Mouse (Mus musculus): Measurements from ENCODE around the gene Gm20481. TPM values are rescaled to one million over a fixed set of nuclear protein-coding genes. Genes with fewer than 3 reads are reported as not detected.

Gene Gm20481
- polyA plus RNA-seq, 1 experiment from 2014 or later = not detected

GRCm38 (mm10) chr17:35021163-35021808, 51.6 kb downstream of the Gm20481 start:
- no peaks in the 10 kb centered on the region for H3K27me3 ChIP-seq (ENCODE audit: control insufficient read depth, insufficient read depth, low read length)
- peak; percentile 89 for DNase-seq (ENCODE audit: low spot score)
- H3K9me3 ChIP-seq (ENCODE audit: control insufficient read depth, low read length) = no peaks in the 10 kb centered on the region
- 12% methylated on average over 17 of the region's 17 CpGs for WGBS
- H3K4me1 ChIP-seq (replicated peaks; ENCODE audit: control insufficient read depth, insufficient read depth) = no peaks in the 10 kb centered on the region
- no peaks in the 10 kb centered on the region for H3K36me3 ChIP-seq (ENCODE audit: control insufficient read depth, insufficient read depth, low read length)
- H3K27ac ChIP-seq (replicated peaks) = no peak overlapping the region
- peak; percentile 21 for ATAC-seq (ENCODE audit: low FRiP score, low TSS enrichment)
- H3K9ac ChIP-seq (ENCODE audit: low read length) = no peak overlapping the region
- no peak for TF ChIP-seq EP300 (optimal IDR thresholded peaks at IDR 0.05)
- peak; percentile 99 for TF ChIP-seq CTCF (IDR thresholded peaks at IDR 0.05; ENCODE audit: low read depth)
- 0 out of 2 replicates have a peak overlapping the region, but pooled peaks have one; percentile 6 for H3K4me2 ChIP-seq (replicated peaks; ENCODE audit: low read depth)
- no peak overlapping the region for H3K4me3 ChIP-seq (ENCODE audit: low read depth, low read length)

Other genes starting within 250 kb of the Gm20481 start
- gene C4b, start 226.0 kb upstream of the Gm20481 start, polyA plus RNA-seq (2015; fragmentation: Nextera tagmentation; extraction: Ambion mirVana) = 0.73 and 1.3 TPM in 2 replicates
- 0.06 TPM in 1 of 2 replicates, not detected in the other for gene Cyp21a1, start 165.4 kb upstream of the Gm20481 start, polyA plus RNA-seq (2015; fragmentation: Nextera tagmentation; extraction: Ambion mirVana)
- gene Stk19, start 133.0 kb upstream of the Gm20481 start, polyA plus RNA-seq (2015; fragmentation: Nextera tagmentation; extraction: Ambion mirVana) = 20.8 and 23.1 TPM in 2 replicates
- 29.6 and 32.2 TPM in 2 replicates for gene Dxo, start 132.9 kb upstream of the Gm20481 start, polyA plus RNA-seq (2015; fragmentation: Nextera tagmentation; extraction: Ambion mirVana)
- gene Skiv2l, start 119.7 kb upstream of the Gm20481 start, polyA plus RNA-seq (2015; fragmentation: Nextera tagmentation; extraction: Ambion mirVana) = 22.5 and 23.6 TPM in 2 replicates
- 50.0 and 53.8 TPM in 2 replicates for gene Nelfe, start 119.5 kb upstream of the Gm20481 start, polyA plus RNA-seq (2015; fragmentation: Nextera tagmentation; extraction: Ambion mirVana)
- gene Cfb, start 107.4 kb upstream of the Gm20481 start, polyA plus RNA-seq (2015; fragmentation: Nextera tagmentation; extraction: Ambion mirVana) = 20.7 and 23.9 TPM in 2 replicates
- 0.59 and 0.62 TPM in 2 replicates for gene Zbtb12, start 90.4 kb upstream of the Gm20481 start, polyA plus RNA-seq (2015; fragmentation: Nextera tagmentation; extraction: Ambion mirVana)
- gene Gm20547, start 87.9 kb upstream of the Gm20481 start, polyA plus RNA-seq (2015; fragmentation: Nextera tagmentation; extraction: Ambion mirVana) = not detected in 2 replicates
- 4.8 and 5.5 TPM in 2 replicates for gene C2, start 71.6 kb upstream of the Gm20481 start, polyA plus RNA-seq (2015; fragmentation: Nextera tagmentation; extraction: Ambion mirVana)
- 23.8 and 26.2 TPM in 2 replicates for gene Ehmt2, start 71.4 kb upstream of the Gm20481 start, polyA plus RNA-seq (2015; fragmentation: Nextera tagmentation; extraction: Ambion mirVana)
- 31.2 and 33.1 TPM in 2 replicates for gene Slc44a4, start 55.4 kb upstream of the Gm20481 start, polyA plus RNA-seq (2015; fragmentation: Nextera tagmentation; extraction: Ambion mirVana)
- gene Neu1, start 38.7 kb upstream of the Gm20481 start, polyA plus RNA-seq (2015; fragmentation: Nextera tagmentation; extraction: Ambion mirVana) = 18.3 and 18.9 TPM in 2 replicates
- gene Hspa1b, start 10.7 kb upstream of the Gm20481 start, polyA plus RNA-seq (2015; fragmentation: Nextera tagmentation; extraction: Ambion mirVana) = 3.0 TPM in 2 replicates
- 24.1 and 25.9 TPM in 2 replicates for gene Hspa1a, start 2.2 kb downstream of the Gm20481 start, polyA plus RNA-seq (2015; fragmentation: Nextera tagmentation; extraction: Ambion mirVana)
- gene Hspa1l, start 2.8 kb downstream of the Gm20481 start, polyA plus RNA-seq (2015; fragmentation: Nextera tagmentation; extraction: Ambion mirVana) = 0.25 and 0.48 TPM in 2 replicates
- 69.2 and 75.1 TPM in 2 replicates for gene Lsm2, start 11.9 kb downstream of the Gm20481 start, polyA plus RNA-seq (2015; fragmentation: Nextera tagmentation; extraction: Ambion mirVana)
- gene Vars, start 31.1 kb downstream of the Gm20481 start, polyA plus RNA-seq (2015; fragmentation: Nextera tagmentation; extraction: Ambion mirVana) = 35.5 and 40.2 TPM in 2 replicates
- gene Vwa7, start 46.7 kb downstream of the Gm20481 start, polyA plus RNA-seq (2015; fragmentation: Nextera tagmentation; extraction: Ambion mirVana) = 0.28 and 0.36 TPM in 2 replicates
- gene Sapcd1, start 58.1 kb downstream of the Gm20481 start, polyA plus RNA-seq (2015; fragmentation: Nextera tagmentation; extraction: Ambion mirVana) = 8.0 and 8.2 TPM in 2 replicates
- 1.9 and 2.7 TPM in 2 replicates for gene Msh5, start 76.8 kb downstream of the Gm20481 start, polyA plus RNA-seq (2015; fragmentation: Nextera tagmentation; extraction: Ambion mirVana)
- 344 and 360 TPM in 2 replicates for gene Clic1, start 80.1 kb downstream of the Gm20481 start, polyA plus RNA-seq (2015; fragmentation: Nextera tagmentation; extraction: Ambion mirVana)
- 84.8 and 86.8 TPM in 2 replicates for gene Ddah2, start 89.1 kb downstream of the Gm20481 start, polyA plus RNA-seq (2015; fragmentation: Nextera tagmentation; extraction: Ambion mirVana)
- gene Ly6g6c, start 95.5 kb downstream of the Gm20481 start, polyA plus RNA-seq (2015; fragmentation: Nextera tagmentation; extraction: Ambion mirVana) = 260 and 317 TPM in 2 replicates
- gene Mpig6b, start 96.3 kb downstream of the Gm20481 start, polyA plus RNA-seq (2015; fragmentation: Nextera tagmentation; extraction: Ambion mirVana) = 0.49 and 0.96 TPM in 2 replicates
- gene Ly6g6e, start 107.0 kb downstream of the Gm20481 start, polyA plus RNA-seq (2015; fragmentation: Nextera tagmentation; extraction: Ambion mirVana) = 109 and 113 TPM in 2 replicates
- 7.1 and 7.7 TPM in 2 replicates for gene Ly6g6d, start 108.2 kb downstream of the Gm20481 start, polyA plus RNA-seq (2015; fragmentation: Nextera tagmentation; extraction: Ambion mirVana)
- gene Ly6g6f, start 115.7 kb downstream of the Gm20481 start, polyA plus RNA-seq (2015; fragmentation: Nextera tagmentation; extraction: Ambion mirVana) = 0.13 TPM in 1 of 2 replicates, not detected in the other
- gene Abhd16a, start 119.4 kb downstream of the Gm20481 start, polyA plus RNA-seq (2015; fragmentation: Nextera tagmentation; extraction: Ambion mirVana) = 74.2 and 75.0 TPM in 2 replicates
- not detected in 2 replicates for gene Ly6g5c, start 138.4 kb downstream of the Gm20481 start, polyA plus RNA-seq (2015; fragmentation: Nextera tagmentation; extraction: Ambion mirVana)
- 0.18 and 0.27 TPM in 2 replicates for gene Ly6g5b, start 145.5 kb downstream of the Gm20481 start, polyA plus RNA-seq (2015; fragmentation: Nextera tagmentation; extraction: Ambion mirVana)
- gene Gpank1, start 151.5 kb downstream of the Gm20481 start, polyA plus RNA-seq (2015; fragmentation: Nextera tagmentation; extraction: Ambion mirVana) = 11.2 and 11.3 TPM in 2 replicates
- 323 and 329 TPM in 2 replicates for gene Csnk2b, start 152.1 kb downstream of the Gm20481 start, polyA plus RNA-seq (2015; fragmentation: Nextera tagmentation; extraction: Ambion mirVana)
- gene D17H6S53E, start 156.5 kb downstream of the Gm20481 start, polyA plus RNA-seq (2015; fragmentation: Nextera tagmentation; extraction: Ambion mirVana) = 14.4 and 15.5 TPM in 2 replicates
- 1.3 and 3.2 TPM in 2 replicates for gene Apom, start 162.1 kb downstream of the Gm20481 start, polyA plus RNA-seq (2015; fragmentation: Nextera tagmentation; extraction: Ambion mirVana)
- 28.1 and 30.6 TPM in 2 replicates for gene Bag6, start 165.3 kb downstream of the Gm20481 start, polyA plus RNA-seq (2015; fragmentation: Nextera tagmentation; extraction: Ambion mirVana)
- gene Prrc2a, start 195.0 kb downstream of the Gm20481 start, polyA plus RNA-seq (2015; fragmentation: Nextera tagmentation; extraction: Ambion mirVana) = 45.4 and 49.3 TPM in 2 replicates
- 24.3 and 25.2 TPM in 2 replicates for gene Aif1, start 206.2 kb downstream of the Gm20481 start, polyA plus RNA-seq (2015; fragmentation: Nextera tagmentation; extraction: Ambion mirVana)
- 17.5 and 19.3 TPM in 2 replicates for gene Lst1, start 218.5 kb downstream of the Gm20481 start, polyA plus RNA-seq (2015; fragmentation: Nextera tagmentation; extraction: Ambion mirVana)
- 0.63 and 0.78 TPM in 2 replicates for gene Ltb, start 224.5 kb downstream of the Gm20481 start, polyA plus RNA-seq (2015; fragmentation: Nextera tagmentation; extraction: Ambion mirVana)
- gene Tnf, start 232.1 kb downstream of the Gm20481 start, polyA plus RNA-seq (2015; fragmentation: Nextera tagmentation; extraction: Ambion mirVana) = 0.32 and 0.40 TPM in 2 replicates
- 0.11 and 0.16 TPM in 2 replicates for gene Lta, start 235.4 kb downstream of the Gm20481 start, polyA plus RNA-seq (2015; fragmentation: Nextera tagmentation; extraction: Ambion mirVana)